Mouse (Mus musculus): Measurements from ENCODE around the gene Eipr1.

DNA sequence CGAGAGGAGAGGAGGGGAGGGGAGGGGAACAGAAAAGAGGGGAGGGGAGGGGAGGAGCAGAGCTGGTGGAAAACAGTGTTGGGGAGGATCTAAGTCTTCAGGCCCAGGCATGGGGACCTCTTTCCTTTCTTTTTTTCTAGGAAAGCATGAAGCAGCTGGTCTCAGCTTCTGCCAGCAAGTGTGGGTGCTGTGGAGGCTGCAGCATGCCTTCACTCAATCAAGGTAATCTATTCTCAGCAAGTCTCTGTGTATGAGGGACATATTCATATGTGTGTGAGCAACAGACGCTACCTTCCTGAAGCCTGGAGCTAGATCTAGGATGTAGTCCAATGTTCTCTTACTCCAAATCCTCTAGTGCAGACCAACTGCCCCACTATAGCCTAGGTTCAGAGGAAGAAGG, 42.1 kb downstream of the Eipr1 start:
- TF ChIP-seq CTCF (IDR thresholded peaks at IDR 0.05; ENCODE audit: low read depth, low read length) (no peak), POLR2A (IDR thresholded peaks at IDR 0.05; ENCODE audit: extremely low read depth, insufficient read depth, low read length) (no peak)

All from liver, adult 2 months (tissue).